Mouse (Mus musculus): ENCODE measurements around the gene Mast4.

- TF ChIP-seq POLR2A (IDR thresholded peaks at IDR 0.05; ENCODE audit: low read depth, low read length), result no peak
- TF ChIP-seq CTCF (IDR thresholded peaks at IDR 0.05; ENCODE audit: extremely low read depth, insufficient read depth, insufficient read length, insufficient replicate concordance), result no peak
Measured at GRCm38 (mm10) chr13:102988976-102989375, 345.3 kb downstream of the Mast4 start.

Measured in spleen, adult 2 months (tissue).